8 mouse cellular contexts compared by ENCODE assay signal in genomic region chr17:6601204-6601911, GRCm38 (mm10). TPM values are rescaled to one million over a fixed set of nuclear protein-coding genes. Genes with fewer than 3 reads are reported as not detected.
A peak's percentile ranks its signal among the peaks of the same experiment; 100 is the strongest.
DNase-seq lines count a peak whose midpoint lies in the region; ATAC-seq and TF ChIP-seq lines count a peak whose summit lies in the region.
"Not testable (repeated sequence)": the region's sequence is repeated elsewhere in the genome, so short reads cannot be mapped to it uniquely, and the experiment has no call there.

Gene Dynlt1c (plus strand): TSS chr17:6601671.

- TF ChIP-seq CTCF in bone marrow, adult 2 months (IDR thresholded peaks at IDR 0.05; ENCODE audit: control insufficient read depth, insufficient read depth, low read length); liver, adult 2 months (IDR thresholded peaks at IDR 0.05; ENCODE audit: low read depth, low read length): not testable (repeated sequence)

- H3K9me3 ChIP-seq in embryonic facial prominence, embryonic 15.5 days (replicated peaks); heart, embryonic 10.5 days; kidney, embryonic 14.5 days (ENCODE audit: control insufficient read depth, low read length): not testable (repeated sequence)

- peak; percentile 92 for DNase-seq in A20 (ENCODE audit: low read depth, low spot score)
- peak; percentile 92 for DNase-seq in heart, embryonic 10.5 days (ENCODE audit: low spot score)
- peak; percentile 54 for DNase-seq in liver, adult 2 months (ENCODE audit: extremely low read depth, low read depth, low spot score)
- DNase-seq in splenic B cell, adult 2 months (ENCODE audit: low read depth, low spot score) = peak; percentile 90

- H3K27ac ChIP-seq in bone marrow, adult 2 months (ENCODE audit: control insufficient read depth, insufficient read depth, low read depth, low read length, poor library complexity) = peak within 1 kb of the TSS; percentile 80; the same call in 1 of the 2 replicates
- peak within 1 kb of the TSS; percentile 63; the same call in 1 of the 2 replicates for H3K27ac ChIP-seq in embryonic facial prominence, embryonic 15.5 days (replicated peaks)
- H3K27ac ChIP-seq in heart, embryonic 10.5 days; kidney, embryonic 14.5 days (ENCODE audit: low read depth, low read length): not testable (repeated sequence)
- H3K27ac ChIP-seq in liver, adult 2 months (replicated peaks; ENCODE audit: insufficient read depth, low read depth, low read length) = 0 out of 2 replicates have a peak within 1 kb of the TSS, but pooled peaks have one; percentile 44

- H3K4me2 ChIP-seq in embryonic facial prominence, embryonic 15.5 days (replicated peaks) = peak within 1 kb of the TSS; percentile 38
- H3K4me2 ChIP-seq in kidney, embryonic 14.5 days (replicated peaks; ENCODE audit: low read depth, low read length) = peak within 1 kb of the TSS; percentile 37; the same call in 1 of the 2 replicates

- not testable (repeated sequence) for H3K36me3 ChIP-seq in embryonic facial prominence, embryonic 15.5 days; heart, embryonic 10.5 days; kidney, embryonic 14.5 days (ENCODE audit: control insufficient read depth, insufficient read depth, low read length); liver, adult 2 months (ENCODE audit: control insufficient read depth, insufficient read depth, low read length); splenic B cell, adult 2 months (ENCODE audit: control insufficient read depth, insufficient read depth, low read length, poor library complexity, severe bottlenecking)

- not testable (repeated sequence) for H3K4me1 ChIP-seq in bone marrow, adult 2 months (ENCODE audit: control insufficient read depth, insufficient read depth, low read length); embryonic facial prominence, embryonic 15.5 days; heart, embryonic 10.5 days; kidney, embryonic 14.5 days (ENCODE audit: control insufficient read depth, insufficient read depth, low read length); liver, adult 2 months (ENCODE audit: control insufficient read depth, insufficient read depth, low read length)

- peak; percentile 97 for ATAC-seq in embryonic facial prominence, embryonic 15.5 days (ENCODE audit: insufficient number of reproducible peaks, low FRiP score, low TSS enrichment, low read depth)
- ATAC-seq in kidney, embryonic 14.5 days (ENCODE audit: low FRiP score, low TSS enrichment) = peak; percentile 98
- peak; percentile 91 for ATAC-seq in monocyte, adult 5-6 weeks (replicated peaks; ENCODE audit: insufficient number of reproducible peaks, low FRiP score, low TSS enrichment, poor library complexity, severe bottlenecking)

- peak within 1 kb of the TSS; percentile 45 for H3K4me3 ChIP-seq in bone marrow, adult 2 months (replicated peaks; ENCODE audit: control insufficient read depth, low read depth, low read length)
- peak within 1 kb of the TSS; percentile 43 for H3K4me3 ChIP-seq in embryonic facial prominence, embryonic 15.5 days (replicated peaks)
- H3K4me3 ChIP-seq in heart, embryonic 10.5 days = peak within 1 kb of the TSS; percentile 47
- H3K4me3 ChIP-seq in kidney, embryonic 14.5 days (ENCODE audit: low read length) = peak within 1 kb of the TSS; percentile 23; the same call in 1 of the 2 replicates
- H3K4me3 ChIP-seq in liver, adult 2 months (ENCODE audit: insufficient read depth, low read depth, low read length) = peak within 1 kb of the TSS; percentile 74

- H3K9ac ChIP-seq in embryonic facial prominence, embryonic 15.5 days; kidney, embryonic 14.5 days (ENCODE audit: low read depth, low read length): not testable (repeated sequence)
- H3K9ac ChIP-seq in liver, adult 2 months (ENCODE audit: low read depth, low read length) = peak within 1 kb of the TSS; percentile 62; the same call in 1 of the 2 replicates

- H3K27me3 ChIP-seq in embryonic facial prominence, embryonic 15.5 days; heart, embryonic 10.5 days (ENCODE audit: insufficient read depth, poor library complexity, severe bottlenecking); kidney, embryonic 14.5 days (ENCODE audit: control insufficient read depth, insufficient read depth, low read length); liver, adult 2 months (ENCODE audit: control insufficient read depth, insufficient read depth, low read length); splenic B cell, adult 2 months (ENCODE audit: control insufficient read depth, insufficient read depth, low read length, poor library complexity, severe bottlenecking): not testable (repeated sequence)

- TF ChIP-seq POLR2A in bone marrow, adult 2 months (IDR thresholded peaks at IDR 0.05; ENCODE audit: borderline replicate concordance, control insufficient read depth, low read depth, low read length) = peak; percentile 27; the same call in 1 of the 2 replicates
- TF ChIP-seq POLR2A in liver, adult 2 months (IDR thresholded peaks at IDR 0.05; ENCODE audit: extremely low read depth, insufficient read depth, low read length) = not testable (repeated sequence)

- not testable (repeated sequence) for H3K79me2 ChIP-seq in liver, adult 2 months (ENCODE audit: control insufficient read depth, insufficient read depth, low read length)

- 8% methylated on average over 27 of the region's 40 CpGs for WGBS in bone marrow, adult 2 months
- 12% methylated on average over 32 of the region's 40 CpGs for WGBS in embryonic facial prominence, embryonic 15.5 days
- 14% methylated on average over 32 of the region's 40 CpGs for WGBS in heart, embryonic 10.5 days
- WGBS in kidney, embryonic 14.5 days = 13% methylated on average over 26 of the region's 40 CpGs
- WGBS in liver, adult 2 months = 16% methylated on average over 32 of the region's 40 CpGs

RNA-seq across cellular contexts. Expression of gene Dynlt1c, which starts in this region (rescaled TPM):
- 15.3 and 17.8 TPM in 2 replicates for polyA plus RNA-seq in bone marrow, adult 2 months (2011; ENCODE audit: insufficient read depth, insufficient read length, low replicate concordance, missing spikeins)
- polyA plus RNA-seq in embryonic facial prominence, embryonic 15.5 days (2015; fragmentation: Nextera tagmentation; extraction: Ambion mirVana) = 38.8 and 46.3 TPM in 2 replicates
- 22.9 and 28.7 TPM in 2 replicates for polyA plus RNA-seq in heart, embryonic 10.5 days (2016; fragmentation: Nextera tagmentation; extraction: Ambion mirVana)
- 42.8 and 43.4 TPM in 2 replicates for polyA plus RNA-seq in kidney, embryonic 14.5 days (2014; fragmentation: Nextera tagmentation; extraction: Ambion mirVana)
- total RNA-seq in liver, adult 2 months (2014; rRNA removed) = 3.8 and 4.5 TPM in 2 replicates
- polyA plus RNA-seq in liver, adult 2 months (2012; rRNA removed) = 1.1 TPM in 2 replicates
- total RNA-seq in monocyte, adult 5-6 weeks (2017) = 13.5 to 33.0 TPM (median 22.2 TPM) in 3 replicates

Comparison
In these comparisons a context has a peak if more than half of its experiments do, and no peak if none do; other contexts are left out.
1. H3K4me3 ChIP-seq: peak in every context shown above with its lines; median percentile 74 in liver, adult 2 months; 47 in heart, embryonic 10.5 days; 45 in bone marrow, adult 2 months; 43 in embryonic facial prominence, embryonic 15.5 days; 23 in kidney, embryonic 14.5 days.